Mouse (Mus musculus) midbrain, embryonic 12.5 days (tissue): ENCODE measurements around the gene Atg7. TPM values are rescaled to one million over a fixed set of nuclear protein-coding genes. Genes with fewer than 3 reads are reported as not detected.
A peak's percentile ranks its signal among the peaks of the same experiment; 100 is the strongest.

Source experiments
- ATAC-seq: fragments of 200-750 bp; cut with Nextera tagmentation; 2 replicates; pipeline ENCODE4 v1.8.0; 2017; ENCODE audit warnings: low read depth, moderate TSS enrichment, moderate library complexity; ENCODE audit not compliant: low FRiP score
- H3K27ac ChIP-seq: fragments of 300-500 bp; sonication (generic); replicated peaks from 2 replicates; pipeline ENCODE4 v1.5.1; 2016; ENCODE audit warnings: mild to moderate bottlenecking
- H3K27me3 ChIP-seq: fragments of 300-500 bp; sonication (generic); 2 replicates; pipeline ENCODE4 v1.6.1; 2016; ENCODE audit warnings: mild to moderate bottlenecking
- H3K36me3 ChIP-seq: fragments of 300-500 bp; sonication (generic); 2 replicates; pipeline ENCODE4 v1.6.1; 2016
- H3K4me1 ChIP-seq: fragments of 300-500 bp; sonication (generic); 2 replicates; pipeline ENCODE4 v1.6.1; 2016
- H3K4me2 ChIP-seq: fragments of 300-500 bp; sonication (generic); replicated peaks from 2 replicates; pipeline ENCODE4 v1.6.1; 2016; ENCODE audit warnings: mild to moderate bottlenecking, moderate library complexity
- H3K4me3 ChIP-seq: fragments of 300-500 bp; sonication (generic); 2 replicates; pipeline ENCODE4 v1.5.1; 2016; ENCODE audit warnings: mild to moderate bottlenecking
- H3K9ac ChIP-seq: fragments of 300-500 bp; sonication (generic); replicated peaks from 2 replicates; pipeline ENCODE4 v1.6.1; 2016; ENCODE audit warnings: mild to moderate bottlenecking, moderate library complexity
- H3K9me3 ChIP-seq: fragments of 300-500 bp; sonication (generic); 2 replicates; pipeline ENCODE4 v1.6.1; 2016; ENCODE audit warnings: mild to moderate bottlenecking
- WGBS: fragments of 180-500 bp; shearing (Covaris S2); methylation state at CpG from one replicate; pipeline ENCODE4 v1.1.7; 2016; 5-methylcytosine and 5-hydroxymethylcytosine counted together
- polyA plus RNA-seq: library from polyadenylated mRNA; unstranded; fragments of >200 nt; fragmentation: Nextera tagmentation; extraction: Ambion mirVana; gene quantifications from 2 replicates; pipeline ENCODE4 v1.2.1, GENCODE M21; 2016

Atg7 gene
- polyA plus RNA-seq, 1 experiment from 2014 or later, result 19.4 TPM

DNA sequence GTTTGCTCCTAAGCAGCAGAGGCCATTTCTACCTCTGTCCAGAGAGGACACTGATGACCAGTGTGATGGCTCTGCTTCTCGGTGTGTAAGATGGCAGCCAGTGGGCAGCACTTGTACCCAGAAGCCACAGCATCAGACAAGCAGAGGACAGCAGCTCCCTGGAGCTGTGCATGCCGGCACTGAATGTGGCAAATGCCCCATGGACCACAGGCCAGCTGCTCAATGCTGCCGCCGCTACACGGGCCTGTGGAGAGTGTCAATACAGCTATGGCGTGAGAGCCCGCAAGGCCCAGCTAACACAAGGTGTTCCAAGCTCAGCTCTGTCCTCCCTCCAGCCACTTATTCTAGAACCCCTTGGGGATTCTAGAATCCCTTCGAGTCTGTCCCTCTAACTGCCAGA, 221.5 kb downstream of the Atg7 start:
- H3K27me3 ChIP-seq, result no peaks in the 10 kb centered on the region
- ATAC-seq, result no peak
- H3K9ac ChIP-seq, result no peak overlapping the region
- H3K4me2 ChIP-seq, result no peak overlapping the region
- peaks cover 9% of the 10 kb centered on the region for H3K4me1 ChIP-seq
- H3K4me3 ChIP-seq, result no peak overlapping the region
- no peaks in the 10 kb centered on the region for H3K9me3 ChIP-seq
- H3K36me3 ChIP-seq, result peaks cover 40% of the 10 kb centered on the region
- 81% methylated on average over 8 of the region's 8 CpGs for WGBS
- H3K27ac ChIP-seq, result no peak overlapping the region

GRCm38 (mm10) chr6:114866078-114866477, 223.2 kb downstream of the Atg7 start:
- Histone ChIP-seq H3K27me3 (no peaks in the 10 kb centered on the region), H3K9ac (no peak overlapping the region), H3K27ac (no peak overlapping the region), H3K4me2 (no peak overlapping the region), H3K4me1 (peaks cover 25% of the 10 kb centered on the region), H3K4me3 (no peak overlapping the region), H3K36me3 (peaks cover 34% of the 10 kb centered on the region), H3K9me3 (no peaks in the 10 kb centered on the region)
- ATAC-seq, result no peak
- 92% methylated on average over 3 of the region's 3 CpGs for WGBS

DNA sequence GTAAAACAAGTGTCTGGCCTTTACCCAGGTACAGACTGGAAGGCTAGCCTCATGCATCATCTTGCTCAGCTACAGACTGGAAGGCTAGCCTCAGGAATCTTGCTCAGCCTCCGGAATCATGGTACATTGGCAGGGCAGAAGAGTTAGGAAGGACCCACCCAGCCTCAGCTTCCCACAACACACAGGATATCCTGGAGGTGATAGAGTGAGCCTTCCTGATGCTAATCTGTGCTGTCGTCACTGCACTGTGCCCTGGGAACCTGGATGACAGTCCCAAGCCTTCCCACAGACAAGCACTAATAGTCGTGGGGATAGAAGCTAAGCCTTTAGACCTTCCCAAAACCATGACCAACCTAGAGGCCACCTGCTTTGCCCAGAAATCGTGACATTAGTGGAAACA, 223.7 kb downstream of the Atg7 start:
- Histone ChIP-seq H3K9me3 (no peaks in the 10 kb centered on the region), H3K4me1 (peaks cover 26% of the 10 kb centered on the region), H3K4me2 (no peak overlapping the region), H3K4me3 (no peak overlapping the region), H3K27ac (no peak overlapping the region), H3K27me3 (no peaks in the 10 kb centered on the region), H3K9ac (no peak overlapping the region), H3K36me3 (peaks cover 33% of the 10 kb centered on the region)
- ATAC-seq, result no peak
- WGBS, result 85% methylated on average over 4 of the region's 4 CpGs

GRCm38 (mm10) chr6:114868656-114869055, 225.8 kb downstream of the Atg7 start:
- Histone ChIP-seq H3K36me3 (peaks cover 16% of the 10 kb centered on the region; the same call in 1 of the 2 replicates), H3K27me3 (no peaks in the 10 kb centered on the region), H3K27ac (0 out of 2 replicates have a peak overlapping the region, but pooled peaks have one; percentile 10), H3K4me1 (peaks cover 38% of the 10 kb centered on the region), H3K4me2 (no peak overlapping the region), H3K9me3 (no peaks in the 10 kb centered on the region), H3K9ac (no peak overlapping the region), H3K4me3 (no peak overlapping the region)
- ATAC-seq, result no peak
- 88% methylated on average over 7 of the region's 7 CpGs for WGBS

GRCm38 (mm10) chr6:114869501-114870076, 226.7 kb downstream of the Atg7 start:
- H3K4me3 ChIP-seq, result no peak overlapping the region
- H3K9ac ChIP-seq, result no peak overlapping the region
- H3K4me2 ChIP-seq, result no peak overlapping the region
- H3K36me3 ChIP-seq, result peaks cover 10% of the 10 kb centered on the region; the same call in 1 of the 2 replicates
- no peaks in the 10 kb centered on the region for H3K9me3 ChIP-seq
- ATAC-seq, result no peak
- 80% methylated on average over 6 of the region's 6 CpGs for WGBS
- peaks cover 47% of the 10 kb centered on the region for H3K4me1 ChIP-seq
- no peaks in the 10 kb centered on the region for H3K27me3 ChIP-seq
- peak overlapping the region; percentile 58 for H3K27ac ChIP-seq

DNA sequence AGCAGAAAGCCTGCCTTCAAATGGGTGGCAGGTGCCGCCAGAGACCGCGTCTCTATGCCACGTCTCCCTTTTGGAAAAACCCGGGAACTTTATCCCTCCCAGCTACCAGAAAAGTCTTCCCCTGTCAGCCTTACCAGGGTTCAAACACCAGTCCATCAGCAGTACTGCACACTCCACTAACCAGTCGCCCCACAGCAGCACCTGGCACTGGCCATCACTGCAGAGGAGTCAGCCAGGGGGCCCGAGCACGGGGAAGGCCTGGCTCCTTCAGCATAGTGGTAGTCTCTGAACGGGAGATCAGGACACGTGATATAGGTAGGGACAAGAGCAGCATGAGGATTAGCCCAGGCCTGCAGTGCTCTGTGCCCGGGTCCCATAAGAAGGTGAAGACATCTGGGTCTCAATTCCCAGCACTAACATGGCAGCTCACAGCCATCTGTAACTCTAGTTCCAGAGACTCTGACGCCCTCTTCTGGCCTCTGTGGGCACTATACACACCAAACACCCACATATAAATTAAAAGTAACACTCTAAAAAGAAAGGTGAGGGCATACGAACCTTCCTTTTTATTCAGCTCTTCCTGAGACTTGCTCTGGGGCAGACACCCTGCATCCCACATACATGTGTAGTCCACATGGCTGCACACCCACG, 228.2 kb downstream of the Atg7 start:
- peaks cover 10% of the 10 kb centered on the region; the same call in 1 of the 2 replicates for H3K36me3 ChIP-seq
- H3K27me3 ChIP-seq, result no peaks in the 10 kb centered on the region
- ATAC-seq, result no peak
- H3K9ac ChIP-seq, result no peak overlapping the region
- WGBS, result 91% methylated on average over 14 of the region's 14 CpGs
- H3K4me3 ChIP-seq, result no peak overlapping the region
- peaks cover 62% of the 10 kb centered on the region for H3K4me1 ChIP-seq
- peak overlapping the region; percentile 35; the same call in 1 of the 2 replicates for H3K27ac ChIP-seq
- H3K4me2 ChIP-seq, result no peak overlapping the region
- no peaks in the 10 kb centered on the region for H3K9me3 ChIP-seq

DNA sequence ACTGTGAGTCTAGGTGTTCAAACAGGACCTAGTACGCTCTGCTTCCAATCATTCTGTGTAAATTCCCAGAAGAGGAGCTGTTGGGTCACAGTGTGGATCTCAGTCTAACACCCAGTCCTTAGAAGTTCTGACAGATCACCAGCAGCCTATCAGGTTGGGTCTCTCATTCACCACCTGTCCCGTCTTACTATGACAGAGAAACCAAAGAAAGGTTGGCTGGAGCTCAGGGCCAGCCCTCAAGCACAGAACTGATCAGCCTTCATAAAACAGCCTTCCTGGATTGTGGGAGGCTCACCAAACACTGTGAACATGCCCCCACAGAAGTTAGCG, 230.9 kb downstream of the Atg7 start:
- 71% methylated on average over 3 of the region's 3 CpGs for WGBS
- Histone ChIP-seq H3K27ac (peak overlapping the region; percentile 90), H3K4me2 (peak overlapping the region; percentile 77), H3K36me3 (peaks cover 10% of the 10 kb centered on the region; the same call in 1 of the 2 replicates), H3K9ac (peak overlapping the region; percentile 69), H3K4me3 (peak overlapping the region; percentile 46), H3K27me3 (no peaks in the 10 kb centered on the region), H3K9me3 (no peaks in the 10 kb centered on the region), H3K4me1 (peaks cover 87% of the 10 kb centered on the region)
- no peak for ATAC-seq

DNA sequence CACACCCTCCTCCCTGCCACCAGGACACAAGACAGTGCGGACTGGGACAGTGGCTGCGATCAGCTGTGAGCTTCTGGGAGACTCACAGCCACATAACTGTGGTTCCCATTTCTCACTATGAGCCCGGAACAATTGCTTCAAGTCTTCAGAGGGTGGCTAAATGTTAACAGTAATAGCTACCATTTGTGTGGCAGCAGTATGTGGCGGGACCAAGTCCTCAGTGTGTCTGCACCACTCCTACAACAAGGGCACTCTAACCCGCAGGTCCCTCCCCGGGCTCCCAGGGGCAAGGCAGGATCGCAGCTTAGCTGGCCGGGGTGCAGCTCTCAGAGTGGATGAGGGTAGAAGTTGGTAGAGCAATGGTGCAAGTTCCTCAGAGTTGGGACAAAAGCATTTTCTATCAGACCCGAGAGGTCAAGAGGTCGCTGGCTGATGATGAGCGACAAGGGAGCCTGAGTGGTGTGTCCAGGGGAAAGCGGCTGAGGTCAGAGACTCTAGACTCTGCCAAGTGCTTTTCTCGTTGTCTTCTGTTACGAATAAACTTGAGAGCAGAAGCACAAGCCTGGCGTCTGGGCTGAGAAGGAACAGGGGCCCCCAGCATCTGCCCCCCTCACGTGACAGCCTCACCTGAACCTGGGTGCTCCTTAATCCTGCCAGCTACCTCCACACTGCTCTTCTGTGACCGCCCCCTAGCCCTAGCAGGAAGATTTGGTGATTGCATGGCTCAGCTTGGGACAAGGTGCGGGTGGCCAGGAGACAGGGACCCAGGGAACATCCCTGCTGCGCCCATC, 231.4 kb downstream of the Atg7 start:
- Histone ChIP-seq H3K36me3 (peaks cover 10% of the 10 kb centered on the region; the same call in 1 of the 2 replicates), H3K4me1 (peaks cover 87% of the 10 kb centered on the region), H3K27me3 (no peaks in the 10 kb centered on the region), H3K4me2 (peak overlapping the region; percentile 77), H3K9ac (peak overlapping the region; percentile 69), H3K27ac (peak overlapping the region; percentile 90), H3K9me3 (no peaks in the 10 kb centered on the region), H3K4me3 (peak overlapping the region; percentile 46)
- peak; percentile 66 for ATAC-seq
- WGBS, result 8% methylated on average over 19 of the region's 19 CpGs

DNA sequence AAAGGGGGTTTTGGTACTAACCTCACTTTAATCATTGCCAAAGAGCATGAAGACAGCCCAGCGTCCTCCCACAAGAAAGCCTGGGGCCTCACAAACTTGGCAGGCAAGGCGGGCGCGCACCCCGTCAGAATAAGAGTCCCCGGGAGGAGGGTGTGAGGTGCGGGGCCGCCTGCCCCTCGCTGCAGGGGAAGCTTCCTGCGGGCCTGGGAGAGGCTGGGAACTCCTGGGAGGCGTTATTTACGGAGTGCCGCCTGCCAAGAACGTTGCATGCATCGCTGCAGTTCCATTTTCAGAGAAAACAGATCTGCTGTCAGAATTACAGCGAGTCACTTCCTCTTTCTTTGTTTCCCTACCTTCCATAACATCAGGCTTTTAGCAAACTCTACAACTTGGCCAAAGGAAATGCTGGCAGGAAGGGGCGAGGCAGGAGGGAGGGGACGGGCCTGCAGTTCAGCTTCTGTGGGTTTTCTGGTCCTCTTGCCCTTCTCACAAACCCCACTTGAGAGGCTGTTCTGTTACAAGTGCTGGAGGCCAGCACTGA, 232.2 kb downstream of the Atg7 start:
- Histone ChIP-seq H3K36me3 (peaks cover 10% of the 10 kb centered on the region; the same call in 1 of the 2 replicates), H3K4me1 (peaks cover 87% of the 10 kb centered on the region), H3K4me2 (peak overlapping the region; percentile 77), H3K27ac (peak overlapping the region; percentile 90), H3K9ac (peak overlapping the region; percentile 69), H3K9me3 (no peaks in the 10 kb centered on the region), H3K27me3 (no peaks in the 10 kb centered on the region), H3K4me3 (peak overlapping the region; percentile 46)
- WGBS, result under 1% methylated on average over 18 of the region's 18 CpGs
- ATAC-seq, result peak; percentile 78

- peaks cover 5% of the 10 kb centered on the region; the same call in 1 of the 2 replicates for H3K36me3 ChIP-seq
- no peak overlapping the region for H3K4me3 ChIP-seq
- ATAC-seq, result no peak
- peak overlapping the region; percentile 90 for H3K27ac ChIP-seq
- H3K9me3 ChIP-seq, result no peaks in the 10 kb centered on the region
- peak overlapping the region; percentile 43; the same call in 1 of the 2 replicates for H3K9ac ChIP-seq
- H3K4me2 ChIP-seq, result no peak overlapping the region
- H3K4me1 ChIP-seq, result peaks cover 87% of the 10 kb centered on the region
- no peaks in the 10 kb centered on the region for H3K27me3 ChIP-seq
- WGBS, result 20% methylated on average over 4 of the region's 4 CpGs
These were observed 233.1 kb downstream of the Atg7 start for GRCm38 (mm10) chr6:114876033-114876432.

GRCm38 (mm10) chr6:114876546-114876945, 233.6 kb downstream of the Atg7 start:
- no peak overlapping the region for H3K4me2 ChIP-seq
- 73% methylated on average over 6 of the region's 6 CpGs for WGBS
- H3K4me1 ChIP-seq, result peaks cover 89% of the 10 kb centered on the region

More at GRCm38 (mm10) chr6:114876546-114876945, 233.6 kb downstream of the Atg7 start:
- peak overlapping the region; percentile 90 for H3K27ac ChIP-seq
- no peak for ATAC-seq
- no peaks in the 10 kb centered on the region for H3K27me3 ChIP-seq
- H3K9ac ChIP-seq, result peak overlapping the region; percentile 11; the same call in 1 of the 2 replicates
- H3K36me3 ChIP-seq, result no peaks in the 10 kb centered on the region
- no peak overlapping the region for H3K4me3 ChIP-seq
- H3K9me3 ChIP-seq, result no peaks in the 10 kb centered on the region
